In genomic region chr2:112676721-112677120, GRCm38 (mm10) we compare ENCODE assay signal across 12 mouse cellular contexts.
DNase-seq lines count a peak whose midpoint lies in the region; ATAC-seq and TF ChIP-seq lines count a peak whose summit lies in the region.
"Had no signal": no experiment of that assay in that cellular context is flagged by ENCODE, and none has a peak within 500 bp of the region (broad histone marks: within the 10 kb centered on the region; RNA-seq: fewer than 3 reads in every experiment).

No protein-coding gene starts in this region.

- no peaks in the 10 kb centered on the region for H3K9me3 ChIP-seq in midbrain, postnatal 0 days (ENCODE audit: low read length)
- no peaks in the 10 kb centered on the region for H3K9me3 ChIP-seq in midbrain, embryonic 13.5 days
- no peaks in the 10 kb centered on the region for H3K9me3 ChIP-seq in ES-E14 (ENCODE audit: control insufficient read depth, insufficient read depth, low read depth, low read length)
- H3K9me3 ChIP-seq in liver, postnatal 0 days (ENCODE audit: low read length), result no peaks in the 10 kb centered on the region
- H3K9me3 ChIP-seq in hindbrain, embryonic 13.5 days, result no peaks in the 10 kb centered on the region
- H3K9me3 ChIP-seq: forebrain, embryonic 15.5 days; stomach, embryonic 15.5 days had no signal

- no peaks in the 10 kb centered on the region for H3K36me3 ChIP-seq in midbrain, postnatal 0 days (ENCODE audit: insufficient read depth, low read length)
- H3K36me3 ChIP-seq in midbrain, embryonic 13.5 days, result no peaks in the 10 kb centered on the region
- H3K36me3 ChIP-seq in ES-E14 (ENCODE audit: control insufficient read depth, insufficient read depth, low read length, poor library complexity, severe bottlenecking), result peaks cover 2% of the 10 kb centered on the region; the same call in 1 of the 2 replicates
- no peaks in the 10 kb centered on the region for H3K36me3 ChIP-seq in liver, postnatal 0 days (replicated peaks; ENCODE audit: insufficient read depth, low read length)
- no peaks in the 10 kb centered on the region for H3K36me3 ChIP-seq in hindbrain, embryonic 13.5 days
- H3K36me3 ChIP-seq: forebrain, embryonic 15.5 days; stomach, embryonic 15.5 days had no signal

- no peak overlapping the region for H3K4me3 ChIP-seq in midbrain, postnatal 0 days (ENCODE audit: low read depth, low read length)
- H3K4me3 ChIP-seq in midbrain, embryonic 13.5 days (replicated peaks), result no peak overlapping the region
- no peak overlapping the region for H3K4me3 ChIP-seq in ES-E14 (ENCODE audit: insufficient read depth in 1 of 2, low read depth in 1 of 2, low read length in 2 of 2, poor library complexity in 1 of 2, severe bottlenecking in 1 of 2)
- H3K4me3 ChIP-seq in gastrocnemius, adult 2 months, result no peak overlapping the region
- no peak overlapping the region for H3K4me3 ChIP-seq in liver, postnatal 0 days (ENCODE audit: low read depth, low read length)
- no peak overlapping the region for H3K4me3 ChIP-seq in hindbrain, embryonic 13.5 days
- H3K4me3 ChIP-seq: forebrain, embryonic 15.5 days; stomach, embryonic 15.5 days had no signal

- no peak for ATAC-seq in midbrain, postnatal 0 days (ENCODE audit: low FRiP score)
- no peak for ATAC-seq in midbrain, embryonic 13.5 days
- peak; percentile 54 for ATAC-seq in liver, postnatal 0 days
- no peak for ATAC-seq in hindbrain, embryonic 13.5 days (ENCODE audit: low FRiP score)
- ATAC-seq: forebrain, embryonic 15.5 days had no signal

- H3K27ac ChIP-seq in midbrain, postnatal 0 days (ENCODE audit: low read depth, low read length), result no peak overlapping the region
- H3K27ac ChIP-seq in midbrain, embryonic 13.5 days, result no peak overlapping the region
- H3K27ac ChIP-seq in ES-E14 (ENCODE audit: insufficient read depth, low read depth, low read length, poor library complexity, severe bottlenecking), result no peak overlapping the region; the same call in 1 of the 2 replicates
- no peak overlapping the region for H3K27ac ChIP-seq in gastrocnemius, adult 2 months
- H3K27ac ChIP-seq in liver, postnatal 0 days (ENCODE audit: low read depth), result no peak overlapping the region
- no peak overlapping the region for H3K27ac ChIP-seq in hindbrain, embryonic 13.5 days
- H3K27ac ChIP-seq: forebrain, embryonic 15.5 days; stomach, embryonic 15.5 days had no signal

- no peaks in the 10 kb centered on the region for H3K27me3 ChIP-seq in midbrain, postnatal 0 days (ENCODE audit: insufficient read depth, low read length)
- no peaks in the 10 kb centered on the region for H3K27me3 ChIP-seq in midbrain, embryonic 13.5 days
- no peaks in the 10 kb centered on the region for H3K27me3 ChIP-seq in liver, postnatal 0 days (ENCODE audit: insufficient read depth, low read length)
- H3K27me3 ChIP-seq in hindbrain, embryonic 13.5 days, result no peaks in the 10 kb centered on the region
- H3K27me3 ChIP-seq: forebrain, embryonic 15.5 days; stomach, embryonic 15.5 days had no signal

- H3K9ac ChIP-seq in midbrain, postnatal 0 days (replicated peaks; ENCODE audit: low read length, poor library complexity, severe bottlenecking), result no peak overlapping the region
- H3K9ac ChIP-seq in midbrain, embryonic 13.5 days (replicated peaks), result no peak overlapping the region
- no peak overlapping the region for H3K9ac ChIP-seq in ES-E14 (ENCODE audit: insufficient read depth, low read depth, low read length, poor library complexity, severe bottlenecking)
- H3K9ac ChIP-seq in liver, postnatal 0 days (replicated peaks), result no peak overlapping the region
- H3K9ac ChIP-seq in hindbrain, embryonic 13.5 days, result no peak overlapping the region
- H3K9ac ChIP-seq: forebrain, embryonic 15.5 days; stomach, embryonic 15.5 days had no signal

- in situ Hi-C loops in ES-E14 (cut with MboI; ENCODE audit: low sequenced_read_pairs in 2 of 2, unreplicated experiment in 2 of 2), result no loop called here

- no peak overlapping the region for H3K4me2 ChIP-seq in midbrain, postnatal 0 days (ENCODE audit: low read depth, low read length, poor library complexity, severe bottlenecking)
- H3K4me2 ChIP-seq in midbrain, embryonic 13.5 days (replicated peaks), result no peak overlapping the region
- no peak overlapping the region for H3K4me2 ChIP-seq in liver, postnatal 0 days (ENCODE audit: low read depth, low read length)
- H3K4me2 ChIP-seq in hindbrain, embryonic 13.5 days, result no peak overlapping the region
- H3K4me2 ChIP-seq: forebrain, embryonic 15.5 days; stomach, embryonic 15.5 days had no signal

- peak; percentile 32; the same call in 1 of the 2 replicates for TF ChIP-seq EP300 in liver, postnatal 0 days (IDR thresholded peaks at IDR 0.05; ENCODE audit: low read depth)

- peak; percentile 6 for DNase-seq in midbrain, postnatal 0 days (ENCODE audit: low spot score)
- peak; percentile 60 for DNase-seq in ES-E14 (ENCODE audit: low read depth, low spot score)
- peak; percentile 52 for DNase-seq in gastrocnemius, adult 2 months
- DNase-seq in liver, postnatal 0 days, result no peak
- no peak for DNase-seq in layer of hippocampus, postnatal 14 days (ENCODE audit: low spot score in 2 of 2)
- no peak for DNase-seq in urinary bladder, postnatal 25 days (ENCODE audit: low spot score)
- DNase-seq: kidney, adult 11 months; lung, postnatal 4 days had no signal

- WGBS in midbrain, postnatal 0 days, result 19% methylated on average over 1 of the region's 1 CpGs
- WGBS in midbrain, embryonic 13.5 days, result 39% methylated on average over 1 of the region's 1 CpGs
- WGBS in liver, postnatal 0 days (ENCODE audit: insufficient replicate concordance), result 25% methylated on average over 1 of the region's 1 CpGs
- WGBS in hindbrain, embryonic 13.5 days, result 65% methylated on average over 1 of the region's 1 CpGs

- no peak for TF ChIP-seq CTCF in midbrain, postnatal 0 days (IDR thresholded peaks at IDR 0.05)
- no peak for TF ChIP-seq CTCF in gastrocnemius, adult 2 months (IDR thresholded peaks at IDR 0.05)
- TF ChIP-seq CTCF in liver, postnatal 0 days (IDR thresholded peaks at IDR 0.05; ENCODE audit: low read depth), result no peak

- no peaks in the 10 kb centered on the region for H3K4me1 ChIP-seq in midbrain, postnatal 0 days (ENCODE audit: insufficient read depth, low read length)
- no peaks in the 10 kb centered on the region for H3K4me1 ChIP-seq in midbrain, embryonic 13.5 days (replicated peaks)
- H3K4me1 ChIP-seq in ES-E14 (ENCODE audit: control insufficient read depth in 2 of 2, insufficient read depth in 2 of 2, low read length in 2 of 2, poor library complexity in 1 of 2), result peaks cover 26 to 31% of the 10 kb centered on the region in 2 experiments
- no peaks in the 10 kb centered on the region for H3K4me1 ChIP-seq in liver, postnatal 0 days (ENCODE audit: insufficient read depth)
- no peaks in the 10 kb centered on the region for H3K4me1 ChIP-seq in hindbrain, embryonic 13.5 days (replicated peaks)
- H3K4me1 ChIP-seq: forebrain, embryonic 15.5 days; stomach, embryonic 15.5 days had no signal

- intact Hi-C loops in gastrocnemius, adult 2 months (cut with DNase I), result no loop called here

TF ChIP-seq in ES-E14, 5 proteins besides CTCF, POLR2A, EP300 and RAD21:
- TF ChIP-seq HCFC1 (IDR thresholded peaks at IDR 0.05; ENCODE audit: borderline replicate concordance, insufficient read depth, low read length) (no peak), MAFK (IDR thresholded peaks at IDR 0.05; ENCODE audit: insufficient read depth, low read depth, low read length) (no peak), ZNF384 (IDR thresholded peaks at IDR 0.05; ENCODE audit: low read depth, low read length) (no peak), CHD2 (IDR thresholded peaks at IDR 0.05; ENCODE audit: low read depth, low read length) (no peak), ZC3H11A (IDR thresholded peaks at IDR 0.05; ENCODE audit: borderline replicate concordance, low read depth, low read length) (no peak)

Comparison
In these comparisons a context has a peak if more than half of its experiments do, and no peak if none do; other contexts are left out.
1. DNase-seq: peak in midbrain, postnatal 0 days (single experiment), ES-E14 (single experiment) and gastrocnemius, adult 2 months (single experiment); none in liver, postnatal 0 days (single experiment), layer of hippocampus, postnatal 14 days (0 of 2) and urinary bladder, postnatal 25 days (single experiment).